Mouse (Mus musculus) left cerebral cortex, adult 11 months (tissue): ENCODE measurements around the gene Atp6v1g2.

ENCODE experiments used
- DNase-seq: peaks from one replicate; pipeline ENCODE4 v3.0.0; 2022; ENCODE audit warnings: low spot score

The Atp6v1g2 gene

GRCm38 (mm10) chr17:35233114-35233980, at the start of gene Atp6v1g2:
Gene Atp6v1g2, plus strand, starts transcription at chr17:35233660.
- DNase-seq: no peak

- DNase-seq: no peak
Observed at GRCm38 (mm10) chr17:35185639-35186611, 47.5 kb upstream of the Atp6v1g2 start.

- no peak for DNase-seq
Observed at GRCm38 (mm10) chr17:35186681-35187080, 46.8 kb upstream of the Atp6v1g2 start.

GRCm38 (mm10) chr17:35187345-35187744, 46.1 kb upstream of the Atp6v1g2 start:
- no peak for DNase-seq

GRCm38 (mm10) chr17:35187959-35188610, 45.4 kb upstream of the Atp6v1g2 start, which contains the start of gene Lst1:
Gene Lst1, minus strand, starts transcription at chr17:35188439.
- no peak for DNase-seq

- DNase-seq: no peak
Observed at GRCm38 (mm10) chr17:35189186-35189585, 44.3 kb upstream of the Atp6v1g2 start.

GRCm38 (mm10) chr17:35190096-35190495, 43.4 kb upstream of the Atp6v1g2 start:
- DNase-seq: no peak

- DNase-seq: no peak
Observed at GRCm38 (mm10) chr17:35191723-35192122, 41.7 kb upstream of the Atp6v1g2 start.

- DNase-seq: no peak
Observed at GRCm38 (mm10) chr17:35192924-35193323, 40.5 kb upstream of the Atp6v1g2 start.

GRCm38 (mm10) chr17:35193881-35194843, 39.3 kb upstream of the Atp6v1g2 start, which contains the start of gene Ltb:
Gene Ltb, plus strand, starts transcription at chr17:35194439.
- no peak for DNase-seq

GRCm38 (mm10) chr17:35194844-35195630, 38.4 kb upstream of the Atp6v1g2 start:
- DNase-seq: no peak

GRCm38 (mm10) chr17:35195631-35196320, 37.7 kb upstream of the Atp6v1g2 start:
- DNase-seq: peak; percentile 65

- no peak for DNase-seq
Observed at GRCm38 (mm10) chr17:35196321-35196641, 37.2 kb upstream of the Atp6v1g2 start.

GRCm38 (mm10) chr17:35197126-35197525, 36.3 kb upstream of the Atp6v1g2 start:
- DNase-seq: no peak

- no peak for DNase-seq
Observed at GRCm38 (mm10) chr17:35198029-35198428, 35.4 kb upstream of the Atp6v1g2 start.

- no peak for DNase-seq
Observed at GRCm38 (mm10) chr17:35198946-35199345, 34.5 kb upstream of the Atp6v1g2 start.

- DNase-seq: no peak
Observed at GRCm38 (mm10) chr17:35200398-35200797, 33.1 kb upstream of the Atp6v1g2 start.

- DNase-seq: no peak
Observed at GRCm38 (mm10) chr17:35201128-35201527, 32.3 kb upstream of the Atp6v1g2 start.

GRCm38 (mm10) chr17:35201787-35202186, 31.7 kb upstream of the Atp6v1g2 start, which contains the start of gene Tnf:
Gene Tnf, minus strand, starts transcription at chr17:35202007.
- DNase-seq: no peak
